Mouse (Mus musculus) limb, embryonic 14.5 days (tissue): ENCODE measurements around the gene Asb14. TPM values are rescaled to one million over a fixed set of nuclear protein-coding genes. Genes with fewer than 3 reads are reported as not detected.
"Not testable (repeated sequence)": the region's sequence is repeated elsewhere in the genome, so short reads cannot be mapped to it uniquely, and the experiment has no call there.

Source experiments
- ATAC-seq: fragments of 200-750 bp; cut with Nextera tagmentation; 2 replicates; pipeline ENCODE4 v1.8.0; 2017; ENCODE audit warnings: low read depth, moderate number of reproducible peaks, moderate TSS enrichment; ENCODE audit not compliant: low FRiP score
- DNase-seq: peaks from one replicate; pipeline ENCODE4 v3.0.0-alpha.2; 2015; ENCODE audit warnings: low spot score
- H3K27ac ChIP-seq: fragments of 300-500 bp; sonication (generic); replicated peaks from 2 replicates; pipeline ENCODE4 v1.5.1; 2014; ENCODE audit warnings: low read depth, mild to moderate bottlenecking, low read length, moderate library complexity, mixed read lengths
- H3K27me3 ChIP-seq: fragments of 300-500 bp; sonication (generic); 2 replicates; pipeline ENCODE4 v1.6.1; 2014; ENCODE audit warnings: low read length, mixed read lengths; ENCODE audit not compliant: control insufficient read depth, insufficient read depth
- H3K36me3 ChIP-seq: fragments of 300-500 bp; sonication (generic); 2 replicates; pipeline ENCODE4 v1.6.1; 2014; ENCODE audit warnings: mild to moderate bottlenecking, low read length, moderate library complexity, mixed read lengths; ENCODE audit not compliant: control insufficient read depth, insufficient read depth
- H3K4me1 ChIP-seq: fragments of 300-500 bp; sonication (generic); 2 replicates; pipeline ENCODE4 v1.6.1; 2014; ENCODE audit warnings: antibody characterized with exemption, low read length, mixed read lengths; ENCODE audit not compliant: control insufficient read depth, insufficient read depth
- H3K4me2 ChIP-seq: fragments of 300-500 bp; sonication (generic); replicated peaks from 2 replicates; pipeline ENCODE4 v1.6.1; 2014; ENCODE audit warnings: low read depth, mild to moderate bottlenecking, low read length, moderate library complexity; ENCODE audit not compliant: severe bottlenecking
- H3K4me3 ChIP-seq: fragments of 300-500 bp; sonication (generic); replicated peaks from 2 replicates; pipeline ENCODE4 v1.5.1; 2014; ENCODE audit warnings: low read length
- H3K9ac ChIP-seq: fragments of 300-500 bp; sonication (generic); 2 replicates; pipeline ENCODE4 v1.6.1; 2014; ENCODE audit warnings: mild to moderate bottlenecking, low read depth, low read length, moderate library complexity; ENCODE audit not compliant: severe bottlenecking
- H3K9me3 ChIP-seq: fragments of 300-500 bp; sonication (generic); 2 replicates; pipeline ENCODE4 v1.6.1; 2016; ENCODE audit warnings: low read length; ENCODE audit not compliant: control insufficient read depth
- POLR2A ChIP-seq: fragments of 200-500 bp; IDR thresholded peaks from 2 replicates; pipeline ENCODE4 v1.8.0; 2012; ENCODE audit warnings: inconsistent platforms, mild to moderate bottlenecking, moderate library complexity, borderline replicate concordance; ENCODE audit not compliant: insufficient read depth, insufficient read length; ENCODE audit errors: extremely low read depth
- WGBS: fragments of 180-500 bp; shearing (Covaris S2); extraction: QIAGEN DNeasy Blood & Tissue Kit; methylation state at CpG from one replicate; pipeline ENCODE4 v1.1.7; 2014; 5-methylcytosine and 5-hydroxymethylcytosine counted together
- polyA plus RNA-seq, 2 experiments: library from polyadenylated mRNA; depleted of rRNA in 1 of 2; stranded (reverse) in 1 of 2; unstranded in 1 of 2; fragments of >200 nt; fragmentation: Nextera tagmentation in 1 of 2; extraction: Ambion mirVana in 1 of 2; gene quantifications; 2 replicates each; pipeline versions ENCODE4 v1.2.1 to v1.2.3; 2012 to 2014

The Asb14 gene
- polyA plus RNA-seq, 2 experiments, result 0.10 TPM; not detected in 1

DNA sequence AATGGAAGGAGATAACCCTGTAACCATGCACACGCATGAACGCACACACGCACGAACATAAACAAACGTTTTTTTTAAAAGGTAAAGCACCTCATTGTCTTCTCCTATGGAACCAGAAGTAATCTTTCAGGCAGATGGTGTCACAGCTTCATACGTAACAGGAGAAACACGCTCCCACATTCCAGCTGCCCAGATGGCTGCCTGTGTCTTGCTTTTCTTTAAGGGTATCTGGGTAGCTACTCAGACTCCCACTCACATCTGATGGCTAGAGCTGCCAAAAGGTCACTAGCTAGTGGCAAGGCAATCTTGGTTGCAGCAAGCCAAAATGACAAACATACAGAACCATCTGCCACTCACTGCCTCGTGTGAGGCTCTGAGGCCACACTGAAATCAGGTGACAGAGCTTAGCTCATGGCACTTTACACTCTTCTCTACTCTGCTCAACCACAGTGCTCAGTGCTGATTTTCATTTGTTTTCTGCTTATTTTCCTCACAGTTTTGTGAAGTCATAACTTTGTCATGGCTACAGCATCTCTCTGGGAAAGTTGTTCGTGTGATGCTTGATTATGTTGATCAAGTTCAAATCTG, 19.4 kb downstream of the Asb14 start:
- H3K4me2 ChIP-seq, result no peak overlapping the region
- no peaks in the 10 kb centered on the region for H3K4me1 ChIP-seq
- DNase-seq (no peak), ATAC-seq (no peak)
- H3K36me3 ChIP-seq, result no peaks in the 10 kb centered on the region; the same call in none of the 2 replicates
- H3K27ac ChIP-seq, result no peak overlapping the region
- no peaks in the 10 kb centered on the region for H3K9me3 ChIP-seq
- H3K4me3 ChIP-seq, result no peak overlapping the region
- no peak overlapping the region for H3K9ac ChIP-seq
- WGBS, result 79% methylated on average over 9 of the region's 9 CpGs
- no peak for TF ChIP-seq POLR2A
- H3K27me3 ChIP-seq, result no peaks in the 10 kb centered on the region

DNA sequence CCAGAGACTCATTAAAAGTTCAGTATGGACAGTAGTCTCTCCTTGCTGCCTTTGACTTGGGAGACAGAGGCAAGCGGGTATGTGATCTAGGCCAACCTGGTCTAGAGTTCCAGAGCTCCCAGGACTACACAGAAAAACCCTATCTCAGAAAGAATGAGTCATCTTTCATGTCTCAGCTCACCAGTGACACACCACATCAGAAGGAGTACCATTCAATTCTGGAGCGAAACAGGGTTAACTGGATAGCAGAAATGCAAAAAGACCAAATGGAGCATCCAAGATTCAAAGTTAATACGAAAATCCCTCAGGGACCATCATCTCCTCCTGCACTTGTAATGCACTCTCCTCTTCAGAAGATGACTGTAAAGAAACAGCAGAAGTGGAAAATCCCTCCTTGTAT, 25.0 kb downstream of the Asb14 start:
- peaks cover 41% of the 10 kb centered on the region for H3K36me3 ChIP-seq
- no peaks in the 10 kb centered on the region for H3K9me3 ChIP-seq
- no peak overlapping the region for H3K4me3 ChIP-seq
- H3K9ac ChIP-seq, result no peak overlapping the region
- ATAC-seq (no peak), DNase-seq (no peak)
- TF ChIP-seq POLR2A, result no peak
- WGBS, result 96% methylated on average over 3 of the region's 3 CpGs
- no peaks in the 10 kb centered on the region for H3K4me1 ChIP-seq
- no peak overlapping the region for H3K27ac ChIP-seq
- no peaks in the 10 kb centered on the region for H3K27me3 ChIP-seq
- H3K4me2 ChIP-seq, result no peak overlapping the region

DNA sequence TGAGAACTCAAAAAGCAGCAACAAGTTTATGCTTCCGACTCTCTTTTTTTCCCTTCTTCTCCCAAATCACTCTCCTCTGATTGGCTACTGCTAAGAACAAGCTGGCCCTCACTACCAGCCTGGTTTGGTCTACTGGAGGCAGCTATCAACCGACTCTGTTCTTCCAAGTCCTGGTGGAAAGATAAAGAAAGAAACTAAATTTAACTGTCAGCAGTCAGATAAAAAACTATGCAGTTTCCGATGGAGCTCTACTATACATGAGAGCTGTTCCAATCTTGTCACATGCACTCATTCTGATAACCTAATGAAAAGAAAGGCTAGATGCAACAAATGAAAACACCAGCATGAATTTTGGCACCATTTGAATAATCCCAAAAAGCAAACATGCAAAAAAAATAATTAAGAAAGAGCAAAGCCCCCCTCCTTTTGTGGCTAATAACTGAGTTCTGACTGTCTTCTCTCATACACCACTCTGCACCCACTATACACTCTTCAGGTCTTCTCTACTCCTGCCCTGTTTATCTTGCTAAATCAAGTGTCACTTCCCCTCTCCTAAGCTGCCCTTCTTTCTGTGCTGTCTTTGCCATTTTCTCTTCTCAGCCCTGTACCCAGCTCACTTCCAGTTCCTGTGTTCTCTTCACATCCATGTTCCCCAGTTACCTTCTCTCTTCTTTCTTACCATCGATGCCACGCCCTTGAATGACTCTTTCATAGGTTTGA, 29.5 kb downstream of the Asb14 start:
- WGBS, result 94% methylated on average over 5 of the region's 5 CpGs
- no peaks in the 10 kb centered on the region for H3K4me1 ChIP-seq
- no peak for TF ChIP-seq POLR2A
- H3K27ac ChIP-seq, result no peak overlapping the region
- no peaks in the 10 kb centered on the region for H3K27me3 ChIP-seq
- H3K4me2 ChIP-seq, result no peak overlapping the region
- no peak overlapping the region for H3K4me3 ChIP-seq
- no peak overlapping the region for H3K9ac ChIP-seq
- H3K9me3 ChIP-seq, result no peaks in the 10 kb centered on the region
- peaks cover 73% of the 10 kb centered on the region for H3K36me3 ChIP-seq
- DNase-seq, result no peak
- ATAC-seq, result no peak

DNA sequence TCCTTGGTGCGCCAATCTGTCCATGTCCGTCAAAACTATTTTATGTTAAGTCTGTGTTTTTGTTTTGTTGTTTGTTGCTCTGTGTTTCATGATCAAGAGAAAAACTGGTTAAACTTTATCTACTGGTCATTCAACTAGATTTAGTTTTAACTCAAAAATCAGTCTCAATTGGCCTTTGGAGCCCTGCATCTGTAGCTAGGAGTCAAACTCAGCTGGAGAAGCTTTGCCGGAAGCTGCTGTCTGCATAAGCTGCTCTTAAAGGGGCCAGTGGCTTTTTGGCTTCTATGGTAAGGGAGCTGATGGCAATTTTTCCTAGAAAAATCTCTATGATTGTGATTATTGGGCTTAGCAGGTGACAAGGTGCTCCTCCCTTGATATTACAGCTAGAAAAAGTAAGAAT, 40.5 kb downstream of the Asb14 start:
- Histone ChIP-seq H3K9ac (no peak overlapping the region), H3K9me3 (no peaks in the 10 kb centered on the region), H3K4me3 (no peak overlapping the region), H3K4me2 (no peak overlapping the region), H3K4me1 (no peaks in the 10 kb centered on the region), H3K27ac (no peak overlapping the region), H3K36me3 (peaks cover 45% of the 10 kb centered on the region), H3K27me3 (no peaks in the 10 kb centered on the region)
- no peak for ATAC-seq
- 95% methylated on average over 3 of the region's 3 CpGs for WGBS
- no peak for DNase-seq
- TF ChIP-seq POLR2A, result no peak

DNA sequence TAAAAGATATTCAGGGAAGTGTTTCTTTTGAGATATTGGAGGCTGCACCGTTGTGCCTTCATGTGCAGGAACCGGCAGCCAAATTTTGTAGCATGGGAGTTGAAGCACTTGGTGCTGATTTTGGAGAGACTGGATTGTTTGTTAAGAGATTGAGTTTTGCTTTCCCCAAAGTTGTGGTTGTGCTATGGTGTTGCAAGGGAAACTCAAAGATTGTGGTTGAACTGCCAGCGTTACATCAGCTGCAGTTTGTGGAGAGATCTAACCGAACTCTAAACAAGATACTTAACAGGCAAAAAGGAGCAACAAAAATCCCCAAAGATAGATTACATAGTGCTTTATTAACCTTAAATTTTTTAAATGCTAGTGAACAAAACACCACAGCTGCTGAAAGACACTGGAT, 41.2 kb downstream of the Asb14 start:
- WGBS, result 95% methylated on average over 4 of the region's 4 CpGs
- Histone ChIP-seq H3K4me2 (no peak overlapping the region), H3K36me3 (peaks cover 51% of the 10 kb centered on the region), H3K4me1 (no peaks in the 10 kb centered on the region), H3K27ac (no peak overlapping the region), H3K9ac (no peak overlapping the region), H3K9me3 (no peaks in the 10 kb centered on the region), H3K27me3 (no peaks in the 10 kb centered on the region), H3K4me3 (no peak overlapping the region)
- TF ChIP-seq POLR2A, result no peak
- DNase-seq (no peak), ATAC-seq (no peak)

DNA sequence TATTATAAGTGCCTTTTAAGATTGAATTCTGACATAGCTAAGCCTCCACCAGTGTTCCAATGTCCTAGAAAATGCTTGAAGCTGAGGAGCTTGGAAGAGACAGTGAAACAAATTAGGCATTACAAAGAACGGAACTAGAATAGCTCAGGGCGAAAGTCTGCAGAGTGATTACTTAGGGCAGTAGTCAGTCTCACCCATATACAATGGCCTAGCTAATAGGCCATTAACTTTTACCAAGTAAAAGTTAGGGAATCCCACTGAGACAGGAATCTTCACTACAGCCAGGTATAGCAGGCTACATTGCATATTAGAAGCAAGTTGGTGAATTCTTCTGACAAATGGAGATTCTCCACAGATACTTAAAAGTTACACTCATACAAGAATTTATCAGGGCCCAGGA, 61.8 kb downstream of the Asb14 start:
- H3K36me3 ChIP-seq, result peaks cover 42% of the 10 kb centered on the region

More for the DNA sequence above, 61.8 kb downstream of the Asb14 start:
- H3K4me1 ChIP-seq, ATAC-seq, H3K27me3 ChIP-seq, H3K9ac ChIP-seq, H3K4me2 ChIP-seq, H3K27ac ChIP-seq, H3K4me3 ChIP-seq, H3K9me3 ChIP-seq, DNase-seq: not testable (repeated sequence)
- WGBS, result 81% methylated on average over 2 of the region's 2 CpGs
